Mouse (Mus musculus) lung, postnatal 10 days (tissue): ENCODE measurements at regions not wholly inside any gene's neighbourhood (a gene's known extent, or its start where the extent isn't known, plus 50 kb on each side); places are given as distances from the start of the nearest gene placed in this dataset.
"Not testable (repeated sequence)": the region's sequence is repeated elsewhere in the genome, so short reads cannot be mapped to it uniquely, and the experiment has no call there.

Source experiments
- DNase-seq: peaks from one replicate; pipeline ENCODE4 v3.0.0; 2021

- no peak for DNase-seq
These were observed 462.9 kb upstream of the Pom121l12 start for GRCm38 (mm10) chr11:14136142-14136541.

- DNase-seq: not testable (repeated sequence)
These were observed 456.7 kb upstream of the Pom121l12 start for GRCm38 (mm10) chr11:14142376-14142775.

- DNase-seq: peak; percentile 10
These were observed 451.4 kb upstream of the Pom121l12 start for GRCm38 (mm10) chr11:14147639-14148038.

GRCm38 (mm10) chr11:14159366-14159765 is 439.7 kb upstream of the Pom121l12 start:
- DNase-seq: no peak

GRCm38 (mm10) chr11:14169478-14169877 is 429.6 kb upstream of the Pom121l12 start:
- DNase-seq: no peak

GRCm38 (mm10) chr11:14174594-14174993 is 424.5 kb upstream of the Pom121l12 start:
- no peak for DNase-seq

GRCm38 (mm10) chr11:14182020-14182419 is 417.1 kb upstream of the Pom121l12 start:
- no peak for DNase-seq

- no peak for DNase-seq
These were observed 416.6 kb upstream of the Pom121l12 start for GRCm38 (mm10) chr11:14182466-14182865.

- DNase-seq: no peak
These were observed 415.7 kb upstream of the Pom121l12 start for GRCm38 (mm10) chr11:14183258-14183968.

- no peak for DNase-seq
These were observed 404.0 kb upstream of the Pom121l12 start for GRCm38 (mm10) chr11:14195081-14195480.
